Mouse (Mus musculus): ENCODE data around the gene Polrmt.

Polrmt gene

DNA sequence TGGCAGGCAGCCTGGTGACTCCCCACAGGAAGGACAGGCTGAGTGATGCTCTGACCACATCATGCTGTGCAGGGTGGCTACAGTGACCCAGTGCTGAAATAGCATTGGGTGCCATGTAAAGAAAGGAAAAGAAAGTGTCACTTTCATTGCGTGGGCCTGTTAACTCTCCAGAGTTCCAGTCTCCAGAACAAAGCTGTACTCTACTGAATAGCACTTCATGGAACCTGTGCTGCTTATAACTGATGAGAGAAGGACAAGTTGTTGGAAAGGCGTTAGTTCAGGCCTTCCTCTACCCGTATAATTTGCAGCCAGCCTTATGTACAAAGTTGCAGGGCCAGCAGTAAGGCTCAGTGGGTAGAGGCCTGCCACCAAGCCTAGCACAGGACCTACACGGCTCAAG, 57.7 kb downstream of the Polrmt start, which contains the start of gene Gzmm:
Gzmm (plus strand) TSS at position 301 of the 400 bp plus-strand sequence.
- no peak for DNase-seq (ENCODE audit: low read depth)

- DNase-seq (ENCODE audit: low read depth): no peak
Observed at GRCm38 (mm10) chr10:79687513-79687912, 58.9 kb downstream of the Polrmt start.

GRCm38 (mm10) chr10:79686691-79687090, 59.7 kb downstream of the Polrmt start:
- no peak for DNase-seq (ENCODE audit: low read depth)

DNA sequence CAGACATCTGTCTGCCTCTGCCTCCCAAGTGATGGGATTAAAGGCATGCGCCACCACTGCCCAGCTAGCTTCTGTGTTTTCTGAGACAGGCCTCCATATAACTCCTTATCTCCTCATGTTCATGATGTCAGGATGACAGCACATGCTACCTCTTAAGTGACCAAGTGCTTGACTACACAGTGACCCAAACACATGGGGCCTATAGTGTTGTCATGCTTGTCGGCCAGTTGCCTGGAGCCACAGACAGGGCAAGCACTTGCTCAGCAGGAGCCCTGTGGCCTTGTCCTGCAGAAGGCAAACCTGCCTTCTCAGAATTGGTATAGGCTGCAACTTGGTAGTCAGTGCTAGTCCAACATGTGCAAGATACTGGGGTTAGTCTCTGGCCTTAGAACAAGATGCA, 60.2 kb downstream of the Polrmt start:
- DNase-seq (ENCODE audit: low read depth): no peak

Data from c-Kit-positive CD71-positive TER-119-negative erythroid progenitor cells, embryonic 14.5 days (primary cell).